Mouse (Mus musculus): Measurements from ENCODE around the gene Atxn2l. TPM values are rescaled to one million over a fixed set of nuclear protein-coding genes. Genes with fewer than 3 reads are reported as not detected.

Atxn2l gene
- total and polyA plus RNA-seq, 2 experiments from 2014 or later: 65.4 to 80.5 TPM

- H3K27ac ChIP-seq (ENCODE audit: low read depth, low read length): no peak overlapping the region
- H3K27me3 ChIP-seq (ENCODE audit: insufficient read depth, low read length): no peaks in the 10 kb centered on the region
- H3K36me3 ChIP-seq (ENCODE audit: insufficient read depth, low read length): peaks cover 40% of the 10 kb centered on the region
- H3K9ac ChIP-seq (replicated peaks; ENCODE audit: low read length, poor library complexity, severe bottlenecking): peak overlapping the region; percentile 97; the same call in 1 of the 2 replicates
- DNase-seq (ENCODE audit: low spot score) (no peak), ATAC-seq (ENCODE audit: low FRiP score) (no peak)
- 83% methylated on average over 9 of the region's 9 CpGs for WGBS
- H3K9me3 ChIP-seq (ENCODE audit: low read length): no peaks in the 10 kb centered on the region
- H3K4me3 ChIP-seq (ENCODE audit: low read depth, low read length): peak overlapping the region; percentile 85
- H3K4me1 ChIP-seq (ENCODE audit: insufficient read depth, low read length): peaks cover 5% of the 10 kb centered on the region; the same call in 1 of the 2 replicates
- peak overlapping the region; percentile 97 for H3K4me2 ChIP-seq (ENCODE audit: low read depth, low read length, poor library complexity, severe bottlenecking)
- no peak for TF ChIP-seq CTCF (IDR thresholded peaks at IDR 0.05)
These were observed 29.7 kb downstream of the Atxn2l start for GRCm38 (mm10) chr7:126473470-126474086.

GRCm38 (mm10) chr7:126472713-126473112 lies 30.5 kb downstream of the Atxn2l start:
- Histone ChIP-seq H3K4me3 (ENCODE audit: low read depth, low read length) (no peak overlapping the region), H3K36me3 (ENCODE audit: insufficient read depth, low read length) (peaks cover 46% of the 10 kb centered on the region), H3K4me2 (ENCODE audit: low read depth, low read length, poor library complexity, severe bottlenecking) (no peak overlapping the region), H3K9me3 (ENCODE audit: low read length) (no peaks in the 10 kb centered on the region), H3K27ac (ENCODE audit: low read depth, low read length) (no peak overlapping the region), H3K4me1 (ENCODE audit: insufficient read depth, low read length) (peaks cover 5% of the 10 kb centered on the region; the same call in 1 of the 2 replicates), H3K27me3 (ENCODE audit: insufficient read depth, low read length) (no peaks in the 10 kb centered on the region), H3K9ac (replicated peaks; ENCODE audit: low read length, poor library complexity, severe bottlenecking) (no peak overlapping the region)
- DNase-seq (ENCODE audit: low spot score): no peak
- 91% methylated on average over 16 of the region's 16 CpGs for WGBS
- no peak for ATAC-seq (ENCODE audit: low FRiP score)
- no peak for TF ChIP-seq CTCF (IDR thresholded peaks at IDR 0.05)

DNA sequence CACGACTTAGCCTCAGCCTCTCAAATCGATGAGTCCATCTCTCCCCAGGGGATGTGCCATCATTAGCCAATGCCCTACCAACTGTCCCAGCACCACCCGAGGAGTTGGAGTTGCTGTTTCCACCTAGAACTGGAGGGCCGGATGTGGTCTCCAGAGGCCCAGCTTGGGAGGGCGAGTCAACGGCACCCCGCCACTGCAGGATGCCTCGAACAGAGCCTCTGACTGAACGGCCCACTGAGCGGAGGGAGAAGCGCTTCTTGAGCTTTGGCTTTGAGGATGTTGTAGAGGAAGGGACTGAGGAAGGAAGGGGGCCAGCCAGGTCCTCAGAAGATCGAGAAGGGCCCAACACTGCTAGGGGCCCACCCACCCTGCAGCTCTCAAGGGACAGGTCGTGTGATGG lies 30.9 kb downstream of the Atxn2l start:
- Histone ChIP-seq H3K27me3 (ENCODE audit: insufficient read depth, low read length) (no peaks in the 10 kb centered on the region), H3K9me3 (ENCODE audit: low read length) (no peaks in the 10 kb centered on the region), H3K9ac (replicated peaks; ENCODE audit: low read length, poor library complexity, severe bottlenecking) (no peak overlapping the region), H3K4me2 (ENCODE audit: low read depth, low read length, poor library complexity, severe bottlenecking) (no peak overlapping the region), H3K4me1 (ENCODE audit: insufficient read depth, low read length) (peaks cover 5% of the 10 kb centered on the region; the same call in 1 of the 2 replicates), H3K4me3 (ENCODE audit: low read depth, low read length) (no peak overlapping the region), H3K27ac (ENCODE audit: low read depth, low read length) (no peak overlapping the region), H3K36me3 (ENCODE audit: insufficient read depth, low read length) (peaks cover 50% of the 10 kb centered on the region)
- no peak for DNase-seq (ENCODE audit: low spot score)
- no peak for TF ChIP-seq CTCF (IDR thresholded peaks at IDR 0.05)
- 87% methylated on average over 13 of the region's 13 CpGs for WGBS
- no peak for ATAC-seq (ENCODE audit: low FRiP score)

DNA sequence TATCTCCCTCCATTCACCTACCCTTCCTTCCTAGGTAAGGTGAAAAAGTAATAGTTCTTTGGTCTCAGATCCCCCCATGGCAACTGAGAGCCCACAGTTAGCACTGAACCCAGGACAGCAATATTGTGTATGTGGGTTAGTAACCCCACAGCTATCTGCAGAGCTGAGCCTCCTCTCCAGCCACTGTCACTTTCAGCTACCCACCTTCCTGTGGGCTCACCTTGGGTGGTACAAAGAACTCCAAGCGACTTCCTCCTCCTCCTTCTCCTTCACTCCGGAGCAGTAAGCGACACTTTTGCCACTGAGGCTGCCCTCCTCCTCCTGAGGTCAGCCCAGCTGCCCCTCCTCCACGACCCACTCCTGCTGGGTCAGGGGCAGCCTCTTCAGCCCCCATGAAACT lies 31.4 kb downstream of the Atxn2l start:
- 91% methylated on average over 4 of the region's 4 CpGs for WGBS
- TF ChIP-seq CTCF (IDR thresholded peaks at IDR 0.05): no peak

GRCm38 (mm10) chr7:126471361-126471760 lies 31.9 kb downstream of the Atxn2l start:
- H3K36me3 ChIP-seq (ENCODE audit: insufficient read depth, low read length): peaks cover 60% of the 10 kb centered on the region
- no peak for DNase-seq (ENCODE audit: low spot score)
- 97% methylated on average over 5 of the region's 5 CpGs for WGBS
- H3K9me3 ChIP-seq (ENCODE audit: low read length): no peaks in the 10 kb centered on the region
- no peak overlapping the region for H3K9ac ChIP-seq (replicated peaks; ENCODE audit: low read length, poor library complexity, severe bottlenecking)
- H3K4me2 ChIP-seq (ENCODE audit: low read depth, low read length, poor library complexity, severe bottlenecking): no peak overlapping the region
- H3K27me3 ChIP-seq (ENCODE audit: insufficient read depth, low read length): no peaks in the 10 kb centered on the region
- ATAC-seq (ENCODE audit: low FRiP score): no peak
- H3K27ac ChIP-seq (ENCODE audit: low read depth, low read length): no peak overlapping the region
- no peak for TF ChIP-seq CTCF (IDR thresholded peaks at IDR 0.05)
- H3K4me1 ChIP-seq (ENCODE audit: insufficient read depth, low read length): peaks cover 5% of the 10 kb centered on the region; the same call in 1 of the 2 replicates
- no peak overlapping the region for H3K4me3 ChIP-seq (ENCODE audit: low read depth, low read length)

More for the DNA sequence above, 31.4 kb downstream of the Atxn2l start:
- Histone ChIP-seq H3K4me1 (ENCODE audit: insufficient read depth, low read length) (peaks cover 5% of the 10 kb centered on the region; the same call in 1 of the 2 replicates), H3K27ac (ENCODE audit: low read depth, low read length) (no peak overlapping the region), H3K9me3 (ENCODE audit: low read length) (no peaks in the 10 kb centered on the region), H3K36me3 (ENCODE audit: insufficient read depth, low read length) (peaks cover 55% of the 10 kb centered on the region), H3K9ac (replicated peaks; ENCODE audit: low read length, poor library complexity, severe bottlenecking) (no peak overlapping the region), H3K27me3 (ENCODE audit: insufficient read depth, low read length) (no peaks in the 10 kb centered on the region), H3K4me2 (ENCODE audit: low read depth, low read length, poor library complexity, severe bottlenecking) (no peak overlapping the region), H3K4me3 (ENCODE audit: low read depth, low read length) (no peak overlapping the region)
- ATAC-seq (ENCODE audit: low FRiP score) (no peak), DNase-seq (ENCODE audit: low spot score) (no peak)

- H3K27ac ChIP-seq (ENCODE audit: low read depth, low read length): no peak overlapping the region
- ATAC-seq (ENCODE audit: low FRiP score) (no peak), DNase-seq (ENCODE audit: low spot score) (no peak)
- no peak for TF ChIP-seq CTCF (IDR thresholded peaks at IDR 0.05)
- H3K4me3 ChIP-seq (ENCODE audit: low read depth, low read length): no peak overlapping the region
- H3K27me3 ChIP-seq (ENCODE audit: insufficient read depth, low read length): no peaks in the 10 kb centered on the region
- H3K9ac ChIP-seq (replicated peaks; ENCODE audit: low read length, poor library complexity, severe bottlenecking): no peak overlapping the region
- no peaks in the 10 kb centered on the region for H3K9me3 ChIP-seq (ENCODE audit: low read length)
- peaks cover 2% of the 10 kb centered on the region; the same call in 1 of the 2 replicates for H3K4me1 ChIP-seq (ENCODE audit: insufficient read depth, low read length)
- peaks cover 64% of the 10 kb centered on the region for H3K36me3 ChIP-seq (ENCODE audit: insufficient read depth, low read length)
- H3K4me2 ChIP-seq (ENCODE audit: low read depth, low read length, poor library complexity, severe bottlenecking): no peak overlapping the region
- WGBS: 84% methylated on average over 6 of the region's 6 CpGs
These were observed 33.2 kb downstream of the Atxn2l start for GRCm38 (mm10) chr7:126470077-126470476.

All from midbrain, postnatal 0 days (tissue).